Mouse (Mus musculus) fat pad, adult 2 months (tissue): Measurements from ENCODE around the gene Scgb2b21.
"Not testable (repeated sequence)": the region's sequence is repeated elsewhere in the genome, so short reads cannot be mapped to it uniquely, and the experiment has no call there.

Experiments
- DNase-seq: peaks from one replicate; pipeline ENCODE4 v3.0.0-alpha.2; 2011; ENCODE audit warnings: low read depth, low spot score; ENCODE audit errors: extremely low read depth

Scgb2b21 gene

DNA sequence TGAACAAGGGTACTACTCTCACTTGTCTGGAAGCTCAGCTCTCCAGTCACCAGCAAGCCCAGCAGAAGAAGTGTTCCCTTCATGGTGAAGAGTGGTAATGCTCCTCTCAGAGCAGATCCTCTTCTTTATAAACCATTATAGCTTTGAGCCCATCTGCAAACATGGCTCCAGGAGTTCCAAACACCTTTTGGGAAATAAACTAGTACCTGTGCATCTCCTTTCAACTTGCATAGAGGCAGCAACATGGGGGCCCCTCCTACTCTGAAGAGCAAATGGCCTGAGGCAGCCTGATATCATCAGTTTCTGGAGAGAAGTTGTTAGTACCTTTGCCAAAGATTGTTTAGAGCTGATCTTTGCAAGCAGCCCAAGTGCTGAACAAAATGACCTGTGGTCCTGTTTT, at the start of gene Scgb2b21:
Gene Scgb2b21 (minus strand): TSS at position 101 of the 400 bp plus-strand sequence.
- DNase-seq, result no peak

DNA sequence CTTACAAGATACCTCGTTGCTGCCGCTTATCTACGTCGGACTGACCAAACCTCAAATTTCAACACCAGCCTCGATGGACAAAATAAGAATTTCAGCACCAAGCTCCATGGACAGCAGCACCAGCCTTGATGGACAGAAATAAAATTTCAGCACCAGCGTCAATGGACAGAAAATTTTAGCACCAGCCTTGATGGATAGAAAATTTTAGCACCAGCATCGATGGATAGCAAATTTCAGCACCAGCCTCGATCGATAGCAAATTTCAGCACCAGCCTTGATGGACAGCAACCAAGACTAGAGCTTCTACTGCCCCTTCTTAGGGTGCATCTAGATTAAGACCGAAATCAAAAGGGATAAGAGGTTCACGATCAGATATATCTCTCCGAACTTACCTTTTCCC, 23.2 kb upstream of the Scgb2b21 start:
- DNase-seq, result not testable (repeated sequence)
